Mouse (Mus musculus): ENCODE results near the gene Ficd.
A peak's percentile ranks its signal among the peaks of the same experiment; 100 is the strongest.

Gene Ficd

DNA sequence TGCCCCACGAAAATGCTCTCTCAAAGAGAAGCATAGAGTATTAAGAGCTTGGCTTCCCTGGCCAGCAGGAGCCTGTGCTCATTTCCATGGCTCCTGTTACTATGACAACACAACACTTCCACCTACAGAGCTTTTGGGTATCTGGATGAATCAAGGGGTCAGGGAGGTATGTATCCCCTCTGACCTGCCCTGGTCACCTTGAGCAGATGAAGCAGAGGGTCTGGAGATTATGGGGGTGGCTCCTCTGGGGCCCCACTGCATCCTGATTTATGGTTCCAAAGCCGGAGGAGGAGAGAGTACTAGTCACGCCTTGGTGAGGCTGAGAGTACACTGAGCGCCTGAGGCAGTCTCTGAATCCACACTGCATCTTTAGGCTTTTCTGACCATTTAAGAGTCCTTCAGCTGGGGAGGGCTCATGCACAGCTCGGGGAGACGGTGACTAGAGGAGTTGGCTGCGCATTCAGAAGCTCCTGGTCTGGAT is 4.9 kb upstream of the Ficd start:
- no peak for DNase-seq (ENCODE audit: low spot score in 2 of 2)

DNA sequence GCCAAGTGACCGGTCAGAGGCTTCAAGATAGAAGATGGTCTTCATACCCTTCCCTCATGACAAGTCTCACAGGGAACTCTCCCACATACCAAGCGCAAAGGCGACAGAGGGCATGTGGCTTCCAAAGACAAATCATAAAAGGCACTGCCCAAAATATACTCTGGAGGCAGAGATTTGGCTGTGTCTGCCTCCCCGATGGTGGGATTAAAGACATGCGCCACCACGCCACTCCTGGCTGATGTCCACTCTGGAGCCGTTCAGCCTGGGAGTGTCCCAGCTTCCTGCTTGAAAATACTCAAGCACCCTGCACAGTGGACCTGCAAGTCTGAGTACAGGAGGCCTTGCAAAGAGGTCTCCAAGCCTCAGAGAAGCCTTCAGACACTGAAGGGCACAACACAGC is 4.4 kb upstream of the Ficd start:
- no peak for DNase-seq (ENCODE audit: low spot score in 2 of 2)

DNA sequence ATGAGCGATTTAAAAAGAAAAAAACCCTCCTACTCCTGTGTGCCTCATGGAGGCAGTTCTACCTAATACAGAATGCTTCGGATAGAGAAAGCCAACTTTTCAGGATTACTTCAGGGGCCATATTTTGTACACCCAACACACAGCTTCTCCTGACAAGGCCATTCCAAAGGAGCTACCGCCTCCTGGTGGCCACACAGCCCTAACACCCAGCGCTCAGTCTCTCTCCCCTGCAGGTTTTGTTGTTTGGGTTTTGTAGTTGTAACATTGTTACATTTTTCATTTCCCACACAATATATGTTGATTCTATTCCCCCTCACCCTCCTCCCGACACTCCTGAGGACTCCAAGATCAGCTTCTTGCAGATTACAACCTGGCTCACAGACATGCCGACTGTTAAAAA is 3.4 kb upstream of the Ficd start:
- DNase-seq (ENCODE audit: low spot score in 2 of 2), result peak in 1 of 2 experiments; percentile 48

DNA sequence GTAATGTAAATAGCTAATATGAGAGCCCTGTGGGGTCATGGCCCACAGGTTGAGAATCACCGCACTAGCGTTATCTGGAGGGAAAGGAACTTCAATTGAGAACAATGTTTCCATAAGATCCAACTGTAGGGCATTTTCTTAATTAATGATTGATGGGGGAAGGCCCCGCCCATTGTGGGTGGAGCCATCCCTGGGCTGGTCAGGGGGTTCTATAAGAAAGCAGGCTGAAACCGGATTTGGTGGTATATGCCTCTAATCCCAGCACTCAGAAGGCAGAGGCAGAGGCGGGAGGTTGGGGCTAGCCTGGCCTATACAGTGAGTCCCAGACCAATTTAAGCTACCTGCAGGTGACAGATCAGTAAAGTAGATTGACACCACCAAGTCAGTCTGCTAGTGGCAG is 1.2 kb upstream of the Ficd start:
- no peak for DNase-seq (ENCODE audit: low spot score in 2 of 2)

DNA sequence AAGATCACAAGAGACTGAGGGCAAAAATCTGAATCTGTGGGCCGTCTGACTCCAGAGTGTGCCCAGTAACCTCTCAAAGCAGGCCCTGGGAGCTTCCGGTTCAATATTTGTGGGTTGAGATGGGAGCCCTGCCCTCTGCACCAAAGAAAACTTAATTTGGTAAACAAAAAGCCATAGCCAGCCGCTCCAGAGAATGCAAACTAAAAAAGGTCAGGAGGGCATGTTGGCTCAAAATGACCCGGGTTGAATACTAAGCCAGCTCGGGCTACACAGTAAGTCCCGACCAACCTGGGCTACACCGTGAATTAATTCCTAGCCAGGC is 619 bp upstream of the Ficd start:
- no peak for DNase-seq (ENCODE audit: low spot score in 2 of 2)

DNA sequence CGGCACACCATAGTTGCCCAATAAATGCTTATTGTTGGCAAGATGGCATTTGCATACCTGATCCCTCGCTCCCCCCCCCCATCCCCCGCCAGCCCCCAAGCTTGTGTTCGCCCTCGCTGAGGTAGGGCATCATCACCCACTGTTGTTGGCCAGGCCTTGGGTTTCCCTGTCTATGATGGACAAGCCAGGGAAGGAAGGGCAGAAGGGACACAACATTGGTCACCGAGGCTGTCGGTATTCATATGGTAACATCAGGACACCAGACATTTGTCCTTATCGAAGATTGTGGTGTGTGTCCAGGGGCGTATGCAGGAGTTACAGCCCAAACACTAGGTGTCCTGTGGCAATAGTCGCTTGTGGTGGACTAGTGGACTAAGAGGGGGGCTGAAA is 505 bp downstream of the Ficd start:
- DNase-seq (ENCODE audit: low spot score in 2 of 2), result no peak

DNA sequence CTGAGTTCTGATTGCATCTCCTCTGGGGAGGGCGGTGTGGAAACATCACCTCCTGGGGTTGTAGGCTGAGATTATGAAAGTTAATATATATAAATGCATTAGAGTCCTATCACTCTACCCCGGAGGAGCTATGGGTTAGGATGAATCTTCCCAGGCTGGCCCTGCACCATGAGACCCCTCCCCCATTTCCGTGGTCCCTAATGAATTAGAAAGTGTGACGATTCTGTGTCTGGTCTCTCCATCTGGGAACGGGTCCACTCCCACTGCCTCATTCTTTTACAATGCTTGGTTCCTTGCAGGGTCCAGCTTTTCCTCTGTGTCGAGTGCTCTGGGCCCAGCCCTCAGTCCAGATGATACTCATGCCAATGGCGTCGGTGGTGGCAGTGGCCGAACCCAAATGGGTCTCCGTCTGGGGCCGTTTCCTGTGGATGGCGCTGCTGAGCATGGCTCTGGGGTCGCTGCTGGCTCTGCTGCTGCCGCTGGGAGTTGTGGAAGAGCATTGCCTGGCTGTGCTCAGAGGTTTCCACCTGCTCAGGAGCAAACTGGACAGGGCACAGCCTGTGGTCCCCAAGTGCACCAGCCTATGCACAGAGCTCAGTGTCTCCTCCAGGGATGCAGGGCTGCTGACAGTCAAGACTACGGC is 1.0 kb downstream of the Ficd start:
- DNase-seq (ENCODE audit: low spot score in 2 of 2), result no peak

DNA sequence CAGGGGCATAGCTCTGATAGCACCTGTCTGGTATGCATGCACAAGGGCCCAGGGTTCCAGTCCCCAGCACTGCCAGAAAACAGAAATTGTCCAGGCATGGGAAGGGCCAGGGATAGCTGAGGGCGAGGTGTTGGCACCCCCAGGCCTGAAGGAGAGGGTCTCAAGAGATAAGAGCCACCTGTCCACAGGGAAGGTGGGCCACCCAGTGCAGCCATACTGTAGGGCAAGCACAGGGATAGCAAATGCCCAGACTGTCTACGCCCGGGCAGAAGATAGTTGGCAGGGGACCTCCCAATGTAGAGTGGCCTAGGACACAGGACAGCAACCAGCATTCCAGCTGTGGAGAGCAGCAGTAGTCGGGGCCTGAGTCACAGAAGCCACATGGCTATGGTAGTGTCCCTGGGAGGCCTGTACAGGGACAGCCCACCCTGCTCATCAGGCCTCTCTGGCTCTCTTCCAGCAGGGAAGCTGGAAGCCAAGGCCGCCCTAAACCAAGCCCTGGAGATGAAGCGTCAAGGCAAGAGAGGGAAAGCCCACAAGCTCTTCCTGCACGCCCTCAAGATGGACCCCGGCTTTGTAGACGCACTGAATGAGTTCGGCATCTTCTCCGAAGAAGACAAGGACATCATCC is 2.1 kb downstream of the Ficd start:
- DNase-seq (ENCODE audit: low spot score in 2 of 2), result no peak

DNA sequence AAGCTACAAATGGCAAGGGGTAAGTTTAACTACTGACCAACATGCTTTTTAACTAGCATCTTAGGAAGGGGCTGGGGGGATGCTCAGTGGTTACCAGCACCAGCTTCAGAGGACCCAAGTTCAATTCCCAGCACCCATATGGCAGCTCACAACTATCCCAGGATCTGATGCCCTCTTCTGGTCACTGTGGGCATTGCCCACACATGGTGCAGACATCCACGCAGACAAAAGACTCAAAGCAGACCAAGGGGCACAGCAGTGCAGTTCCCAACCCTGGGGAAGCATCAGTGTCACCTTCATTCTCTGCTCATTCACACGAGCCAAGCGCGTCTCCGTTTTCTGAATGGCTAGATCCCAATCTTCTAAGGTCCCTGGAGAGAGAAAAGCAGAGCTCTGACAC is 12.0 kb downstream of the Ficd start:
- DNase-seq (ENCODE audit: low spot score in 2 of 2), result no peak

DNA sequence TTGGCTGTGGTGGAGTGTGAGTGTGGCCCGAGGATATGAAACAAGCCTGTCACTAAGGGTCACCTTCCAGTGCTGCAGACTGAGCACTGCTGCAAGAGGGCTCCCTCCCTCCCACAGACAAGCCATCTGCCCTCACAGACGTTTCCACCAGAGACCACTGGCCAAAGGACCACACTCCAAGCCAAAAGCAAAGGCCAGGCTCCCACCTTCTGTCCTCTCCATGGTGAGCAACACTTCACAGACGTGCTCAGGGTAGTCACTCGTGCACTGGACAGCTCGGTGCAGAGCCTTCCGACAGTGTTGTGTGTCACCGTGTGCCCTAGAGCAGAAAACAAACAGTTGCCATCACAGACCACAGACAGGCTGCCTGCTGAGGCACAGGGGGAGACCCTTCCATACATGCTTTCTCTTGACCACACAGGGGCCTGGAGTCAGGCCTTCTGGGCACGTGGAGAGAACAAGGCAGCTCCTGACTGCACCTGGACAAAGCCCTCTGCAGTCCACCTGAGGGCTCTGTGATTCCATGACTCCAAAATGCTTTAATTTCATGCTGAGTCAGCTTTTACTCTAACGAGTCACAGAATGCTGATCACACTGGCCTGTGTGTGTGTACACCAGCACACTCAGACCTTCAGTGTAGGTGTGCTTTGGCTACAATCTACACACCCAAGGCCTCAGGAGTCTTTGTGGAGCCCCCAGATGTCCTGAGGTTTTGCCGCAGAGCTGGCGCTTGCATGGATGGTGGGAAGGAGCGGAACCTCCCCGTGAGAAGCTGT is 13.1 kb downstream of the Ficd start:
- DNase-seq (ENCODE audit: low spot score in 2 of 2), result no peak

DNA sequence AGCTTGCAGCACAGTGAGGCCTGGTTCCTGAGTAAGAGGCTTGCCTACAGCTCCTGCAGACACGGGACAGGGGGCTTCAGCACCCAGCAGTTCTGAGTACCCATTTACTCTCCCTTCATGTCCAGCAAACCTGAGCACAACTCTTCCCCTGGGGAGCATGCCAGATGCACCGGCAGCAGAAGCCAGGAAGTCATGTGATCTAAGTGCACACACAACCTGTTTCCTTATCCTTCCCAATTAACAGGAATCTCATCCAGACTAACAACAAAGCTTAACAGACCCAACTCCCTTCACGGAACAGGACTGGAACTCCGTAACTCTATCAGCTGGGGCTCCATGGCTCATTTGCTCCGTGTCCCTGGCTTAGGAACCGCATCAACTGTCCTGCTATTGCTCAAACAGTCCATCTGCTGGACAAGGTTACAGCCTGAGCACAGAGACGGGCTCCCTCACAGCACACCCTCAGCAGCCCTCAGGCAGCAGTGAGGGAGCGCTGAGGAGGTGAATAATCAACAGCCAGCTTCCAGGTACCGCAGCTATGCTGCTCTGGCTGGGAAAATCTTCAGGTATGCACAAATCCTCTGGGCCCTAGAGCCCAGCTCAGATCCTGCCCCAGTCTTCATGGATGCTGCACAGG is 16.0 kb downstream of the Ficd start:
- no peak for DNase-seq (ENCODE audit: low spot score in 2 of 2)

DNA sequence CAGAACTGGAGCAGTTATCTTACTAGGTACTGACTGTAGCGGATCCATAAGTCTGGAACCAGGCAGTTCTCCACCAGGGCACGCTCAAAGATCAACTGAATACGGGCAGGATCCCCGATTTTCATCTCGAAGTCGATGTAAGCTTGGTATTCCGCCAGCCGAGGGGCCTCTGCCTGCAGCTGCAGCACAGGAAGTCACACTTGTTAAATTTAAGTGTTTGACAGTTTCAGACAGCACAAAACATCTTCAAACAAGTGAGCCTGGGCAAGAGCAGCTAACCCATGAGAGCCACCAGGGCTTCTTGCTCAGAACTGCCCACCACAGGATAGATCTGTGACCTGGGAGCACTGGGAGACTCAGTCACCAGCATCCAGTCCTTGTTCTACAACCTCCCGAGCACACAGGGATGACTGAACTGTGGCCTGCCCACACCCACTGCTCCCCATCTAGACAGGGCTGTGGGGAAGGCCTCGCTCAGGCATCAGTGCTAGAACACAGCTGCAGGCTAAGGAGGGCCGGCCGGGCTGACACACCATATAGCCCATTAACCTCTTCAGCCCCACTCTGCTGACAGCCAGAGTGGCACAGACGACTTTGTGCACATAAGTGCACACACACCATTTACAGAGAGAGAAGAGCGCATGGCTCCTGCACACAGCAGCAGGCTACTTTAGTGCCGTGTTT is 19.9 kb downstream of the Ficd start:
- DNase-seq (ENCODE audit: low spot score in 2 of 2), result no peak

DNA sequence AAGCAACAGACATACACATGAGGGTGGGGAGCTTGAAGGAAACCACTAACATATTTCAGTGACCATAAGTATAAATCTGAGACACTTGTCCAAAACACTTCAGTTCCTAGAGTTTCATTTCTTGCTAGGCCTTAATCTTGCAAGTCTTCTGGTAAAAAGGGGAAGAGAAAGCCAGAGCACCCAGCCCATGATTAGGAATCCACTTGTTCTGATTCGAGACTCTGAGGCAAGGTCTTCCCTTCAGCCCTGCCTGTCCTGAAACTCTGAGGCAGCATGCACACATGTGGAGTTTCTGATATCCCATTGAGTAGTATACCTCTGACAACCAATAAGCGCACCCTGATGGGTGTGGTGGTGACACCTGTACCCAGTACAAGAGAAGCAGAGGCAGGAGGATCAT is 26.0 kb downstream of the Ficd start:
- no peak for DNase-seq (ENCODE audit: low spot score in 2 of 2)

DNA sequence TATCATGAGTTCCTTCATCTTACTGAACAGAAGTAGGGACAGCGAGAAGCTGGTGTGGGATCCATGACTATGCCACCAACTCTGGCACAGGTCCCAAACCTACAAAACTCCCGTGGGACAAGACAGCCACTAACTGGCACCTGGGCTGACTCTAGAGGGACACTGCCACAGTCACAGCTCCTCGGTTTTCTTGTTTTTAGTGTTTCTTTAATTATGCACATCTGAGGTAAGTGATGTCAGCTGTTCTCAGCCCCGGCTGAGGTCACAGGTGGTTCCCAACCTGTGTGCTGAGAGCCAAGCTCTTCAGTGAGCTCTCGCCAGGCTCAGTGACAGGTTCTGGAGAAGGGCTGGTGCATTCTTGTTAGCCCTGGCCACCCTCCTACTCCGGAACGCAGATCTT is 28.8 kb downstream of the Ficd start:
- DNase-seq (ENCODE audit: low spot score in 2 of 2), result no peak

DNA sequence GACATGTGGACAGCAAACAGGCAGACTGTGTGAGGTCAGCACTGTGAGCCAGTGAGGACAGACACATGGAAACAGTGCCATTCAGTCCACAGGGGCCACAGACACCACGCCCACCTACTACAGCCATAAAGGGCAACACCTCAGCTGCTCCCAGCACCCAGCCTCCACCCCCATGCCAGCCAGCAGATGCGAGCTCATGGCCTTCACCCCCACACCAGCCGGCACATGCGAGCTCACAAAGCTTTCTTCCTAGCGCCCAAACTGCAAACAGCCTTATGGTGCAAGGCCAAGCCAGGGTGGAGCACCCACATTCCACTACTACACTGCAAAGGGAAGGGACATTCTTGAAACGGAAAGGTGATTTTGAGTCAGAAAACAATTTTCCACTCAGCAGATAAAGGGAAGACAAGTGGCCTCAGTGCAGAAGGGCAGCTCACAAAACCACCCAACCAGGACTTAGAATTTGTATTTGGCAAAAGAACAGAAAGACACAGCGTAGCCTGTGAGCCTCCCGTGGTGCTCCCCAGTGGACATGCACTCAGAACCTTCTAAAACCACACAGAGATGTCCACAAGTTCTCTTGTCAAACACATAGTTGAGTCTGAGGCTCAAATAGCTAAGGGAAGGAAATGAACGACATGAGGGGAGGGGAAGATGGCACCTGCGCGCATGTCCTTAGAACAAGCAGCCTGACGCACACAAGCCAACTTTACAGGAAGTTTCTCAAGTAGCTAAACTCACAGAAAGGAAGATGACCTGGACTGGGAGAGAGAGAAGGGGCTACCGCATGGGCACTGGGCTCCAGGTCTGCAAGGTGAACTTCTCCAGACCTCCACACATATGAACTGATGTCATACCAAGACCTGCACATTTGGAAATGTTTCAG is 30.3 kb downstream of the Ficd start:
- DNase-seq (ENCODE audit: low spot score in 2 of 2), result no peak

DNA sequence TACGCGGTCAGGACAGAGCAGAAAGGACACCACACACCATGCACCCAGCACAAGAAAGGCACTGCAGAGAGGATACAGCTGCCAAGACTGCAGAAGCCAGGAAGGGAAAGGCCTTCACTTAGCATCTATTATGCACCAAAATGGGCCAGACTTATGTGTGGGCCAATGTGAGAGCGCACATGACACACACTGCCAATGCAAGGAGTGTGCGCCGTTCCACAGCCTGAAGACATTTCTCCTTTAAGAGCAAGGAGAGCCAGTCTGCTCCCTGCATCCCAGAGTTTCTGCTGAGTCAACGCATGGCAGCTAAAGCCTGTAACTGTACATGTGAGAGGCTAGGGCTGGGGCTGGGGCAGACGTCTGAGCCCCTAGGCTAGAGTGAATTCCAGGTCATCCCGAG is 33.2 kb downstream of the Ficd start:
- no peak for DNase-seq (ENCODE audit: low spot score in 2 of 2)

DNA sequence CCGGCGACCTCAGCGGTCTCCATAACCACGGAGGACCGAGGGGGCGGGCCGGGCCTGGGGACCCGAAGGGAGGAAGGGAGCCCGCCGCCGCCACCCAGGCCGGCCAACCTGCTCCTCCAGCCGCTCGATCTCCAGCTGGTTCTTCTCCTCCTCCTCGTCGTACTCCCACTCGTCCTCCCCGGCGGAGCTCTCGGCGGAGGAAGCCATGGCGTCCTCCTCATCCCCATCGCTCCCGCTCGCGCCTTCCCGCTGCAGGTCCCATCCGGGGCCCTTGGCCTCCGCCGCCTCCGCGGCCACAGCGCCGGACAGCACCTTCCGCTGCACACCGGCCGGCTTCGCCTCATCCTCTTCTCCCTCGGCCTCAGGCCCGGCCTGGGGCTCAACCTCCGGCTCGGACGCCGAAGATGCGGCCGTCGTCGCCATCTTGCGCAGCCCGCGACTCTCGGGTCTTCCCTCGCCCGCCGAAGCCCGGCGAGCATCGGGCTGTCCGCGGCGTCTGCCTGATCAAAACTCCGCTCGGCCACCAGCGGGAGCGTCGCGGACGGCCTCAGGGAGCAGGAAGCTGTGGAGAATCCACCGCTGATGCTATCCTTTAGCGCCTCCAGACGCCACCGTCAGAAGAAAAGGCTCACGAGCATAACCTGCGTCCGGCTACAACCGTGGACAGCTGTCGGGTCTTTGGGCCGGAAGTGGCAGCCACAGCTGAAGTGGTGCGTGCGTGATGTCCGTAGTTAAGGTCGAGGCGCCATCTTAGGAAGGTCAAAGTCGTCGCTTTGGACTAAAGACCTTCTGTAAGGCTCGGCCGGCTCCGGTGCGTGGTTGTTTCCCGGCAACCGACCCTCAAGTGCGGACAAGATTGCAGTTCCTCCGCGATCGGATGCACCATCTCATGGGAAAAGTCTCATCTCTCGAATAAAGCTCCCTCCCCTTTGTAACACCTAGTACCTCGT is 35.9 kb downstream of the Ficd start:
- DNase-seq (ENCODE audit: low spot score in 2 of 2), result peak; percentile 69 to 82

DNA sequence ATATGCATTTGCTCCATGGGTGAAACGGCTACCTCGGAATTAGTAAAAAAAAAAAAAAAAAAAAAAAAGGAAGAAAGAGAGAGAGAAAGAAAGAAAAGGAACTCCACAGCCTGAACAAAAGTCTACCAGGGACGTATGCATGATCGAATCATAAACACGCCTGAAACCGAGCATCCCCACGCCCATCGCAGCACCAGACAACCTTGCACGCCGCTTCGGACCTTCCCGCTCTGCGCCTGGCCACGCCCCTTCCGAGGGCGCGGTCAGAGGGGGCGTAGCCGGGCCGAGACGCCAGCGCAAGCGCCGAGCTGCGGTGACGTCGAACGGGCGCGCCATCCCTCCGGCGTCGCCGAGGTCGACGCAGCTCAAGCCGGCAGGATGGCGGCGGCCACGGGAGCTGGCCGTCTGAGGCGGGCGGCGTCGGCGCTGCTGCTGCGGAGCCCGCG is 36.9 kb downstream of the Ficd start, which contains the start of the genes Sart3 and Iscu:
Gene Sart3, minus strand, starts transcription at position 61 of the 446 bp plus-strand sequence.
Gene Iscu, plus strand, starts transcription at position 299 of the 446 bp plus-strand sequence.
- DNase-seq (ENCODE audit: low spot score in 2 of 2), result peak; percentile 92 to 97

DNA sequence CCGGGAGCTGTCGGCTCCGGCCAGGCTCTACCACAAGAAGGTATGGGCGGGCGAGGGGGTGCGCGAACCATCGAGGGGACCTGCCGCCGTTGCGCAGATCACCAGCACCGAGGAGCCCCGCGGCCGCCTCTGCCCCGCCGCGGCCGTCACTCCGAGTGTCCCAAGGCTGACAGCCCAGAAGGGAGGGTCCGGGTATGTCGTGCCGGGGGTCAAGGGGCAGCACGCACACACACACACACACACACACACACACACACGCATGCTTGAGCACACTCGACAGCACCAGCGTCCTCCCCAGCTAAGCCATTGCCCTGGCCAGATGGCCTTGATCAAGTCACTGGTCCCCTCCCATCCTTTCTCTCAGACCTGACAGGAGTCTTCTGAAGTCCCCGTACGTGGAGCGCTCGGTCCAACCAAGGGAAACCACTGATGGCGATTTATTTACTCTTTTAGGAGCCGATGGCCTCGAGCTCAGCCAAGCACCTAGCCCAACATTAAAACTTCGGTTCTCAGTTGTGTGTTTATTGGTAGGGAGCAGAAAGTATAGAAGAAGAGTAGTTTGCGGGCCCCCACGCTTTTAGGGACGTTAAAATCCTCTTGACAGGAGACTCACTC is 37.4 kb downstream of the Ficd start:
- DNase-seq (ENCODE audit: low spot score in 2 of 2), result no peak
